Mouse (Mus musculus) bone marrow, adult 2 months (tissue): ENCODE data around the gene Gimap9. TPM values are rescaled to one million over a fixed set of nuclear protein-coding genes. Genes with fewer than 3 reads are reported as not detected.
A peak's percentile ranks its signal among the peaks of the same experiment; 100 is the strongest.

Source experiments
- H3K27ac ChIP-seq: fragments of 200-500 bp; 2 replicates; pipeline ENCODE4 v1.5.1; 2012; ENCODE audit warnings: low read depth, mild to moderate bottlenecking, control low read depth, inconsistent platforms, low read length; ENCODE audit not compliant: control insufficient read depth, poor library complexity, insufficient read depth
- H3K4me1 ChIP-seq: fragments of 200-500 bp; 2 replicates; pipeline ENCODE4 v1.6.1; 2011; ENCODE audit warnings: low read length; ENCODE audit not compliant: control insufficient read depth, insufficient read depth
- H3K4me3 ChIP-seq: fragments of 200-500 bp; replicated peaks from 2 replicates; pipeline ENCODE3; 2011; ENCODE audit warnings: mild to moderate bottlenecking, low read depth, low read length, control low read depth; ENCODE audit not compliant: control insufficient read depth
- CTCF ChIP-seq: fragments of 200-500 bp; IDR thresholded peaks from 2 replicates; pipeline ENCODE4 v1.5.1; 2011; ENCODE audit warnings: low read length, control low read depth; ENCODE audit not compliant: control insufficient read depth, insufficient read depth
- POLR2A ChIP-seq: fragments of 200-500 bp; IDR thresholded peaks from 2 replicates; pipeline ENCODE4 v1.6.1; 2011; ENCODE audit warnings: low read depth, mild to moderate bottlenecking, control low read depth, low read length, borderline replicate concordance; ENCODE audit not compliant: control insufficient read depth
- WGBS: fragments of 180-500 bp; shearing (Covaris S2); methylation state at CpG from one replicate; pipeline ENCODE4 v1.1.7; 2018; 5-methylcytosine and 5-hydroxymethylcytosine counted together
- polyA plus RNA-seq: library from polyadenylated mRNA; stranded (reverse); fragments of >200 nt; gene quantifications from 2 replicates; pipeline ENCODE4 v1.2.4, GENCODE M21; 2011; ENCODE audit warnings: low replicate concordance; ENCODE audit not compliant: missing spikeins, insufficient read depth, insufficient read length

Gimap9 gene
- polyA plus RNA-seq, result 13.5 and 26.0 TPM in 2 replicates

- 1% methylated on average over 13 of the region's 13 CpGs for WGBS
Measured at GRCm38 (mm10) chr6:48675931-48676859, at the start of gene Gimap9. TSS of gene Gimap9 (plus strand) at chr6:48676129.

GRCm38 (mm10) chr6:48626464-48626863 is 49.5 kb upstream of the Gimap9 start, which contains the start of gene AI854703:
TSS of gene AI854703 (plus strand) at chr6:48626764.
- WGBS, result 80% methylated on average over 8 of the region's 8 CpGs
- no peak for TF ChIP-seq CTCF
- TF ChIP-seq POLR2A, result no peak
- H3K27ac ChIP-seq, result no peak within 1 kb of the TSS
- H3K4me3 ChIP-seq, result peak within 1 kb of the TSS; percentile 11
- H3K4me1 ChIP-seq, result no peaks in the 10 kb centered on the region

More at GRCm38 (mm10) chr6:48675931-48676859, at the start of gene Gimap9:
- Histone ChIP-seq H3K27ac (peak within 1 kb of the TSS; percentile 77), H3K4me3 (peak within 1 kb of the TSS; percentile 80), H3K4me1 (peaks cover 6% of the 10 kb centered on the region; the same call in 1 of the 2 replicates)
- no peak for TF ChIP-seq CTCF
- TF ChIP-seq POLR2A, result no peak

- H3K27ac ChIP-seq, result no peak overlapping the region
- WGBS, result 2% methylated on average over 32 of the region's 32 CpGs
- no peaks in the 10 kb centered on the region for H3K4me1 ChIP-seq
- TF ChIP-seq CTCF (no peak), POLR2A (no peak)
- peak overlapping the region; percentile 11 for H3K4me3 ChIP-seq
Measured at GRCm38 (mm10) chr6:48626984-48627383, 48.9 kb upstream of the Gimap9 start.

GRCm38 (mm10) chr6:48627511-48627924 is 48.4 kb upstream of the Gimap9 start:
- Histone ChIP-seq H3K4me3 (no peak overlapping the region), H3K4me1 (no peaks in the 10 kb centered on the region), H3K27ac (no peak overlapping the region)
- TF ChIP-seq POLR2A (no peak), CTCF (no peak)
- 8% methylated on average over 7 of the region's 7 CpGs for WGBS

GRCm38 (mm10) chr6:48628377-48628776 is 47.6 kb upstream of the Gimap9 start:
- Histone ChIP-seq H3K4me3 (no peak overlapping the region), H3K27ac (no peak overlapping the region), H3K4me1 (no peaks in the 10 kb centered on the region)
- WGBS, result 55% methylated on average over 3 of the region's 3 CpGs
- TF ChIP-seq POLR2A (no peak), CTCF (no peak)

- WGBS, result 4% methylated on average over 54 of the region's 54 CpGs
- 0 out of 2 replicates have a peak, but pooled peaks have one; percentile 21 for TF ChIP-seq POLR2A
- TF ChIP-seq CTCF, result no peak
- Histone ChIP-seq H3K4me1 (no peaks in the 10 kb centered on the region), H3K27ac (no peak overlapping the region), H3K4me3 (peak overlapping the region; percentile 7)
Measured at GRCm38 (mm10) chr6:48628808-48629660, 46.9 kb upstream of the Gimap9 start.

- no peaks in the 10 kb centered on the region for H3K4me1 ChIP-seq
- WGBS, result 20% methylated on average over 13 of the region's 13 CpGs
- H3K27ac ChIP-seq, result no peak overlapping the region
- H3K4me3 ChIP-seq, result no peak overlapping the region
- TF ChIP-seq CTCF, result no peak
- TF ChIP-seq POLR2A, result no peak
Measured at GRCm38 (mm10) chr6:48629661-48630034, 46.3 kb upstream of the Gimap9 start.
